24 mouse cellular contexts compared by ENCODE assay signal in the genomic region with DNA sequence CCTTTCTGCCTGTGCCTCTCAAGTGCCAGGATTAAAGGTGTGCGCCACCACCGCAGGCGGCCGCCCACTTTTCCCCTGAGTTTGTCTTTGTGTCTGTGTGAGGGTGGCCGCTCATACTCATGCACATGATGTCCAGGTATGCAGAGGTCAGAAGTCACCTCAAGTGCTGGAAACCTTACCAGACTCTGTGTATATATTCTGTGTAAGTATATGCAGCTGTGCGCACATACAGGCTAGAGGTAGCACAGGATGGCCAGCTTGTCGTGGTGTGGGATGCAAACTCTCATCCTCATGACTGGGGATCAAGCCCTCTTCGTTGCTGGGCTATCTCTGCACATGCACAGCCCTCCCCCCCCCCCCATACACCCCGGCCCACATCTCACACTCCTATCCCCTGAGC. TPM values are rescaled to one million over a fixed set of nuclear protein-coding genes. Genes with fewer than 3 reads are reported as not detected.
"Had no signal": no experiment of that assay in that cellular context is flagged by ENCODE, and none has a peak within 500 bp of the region (broad histone marks: within the 10 kb centered on the region; RNA-seq: fewer than 3 reads in every experiment).

No protein-coding gene starts in this region.

- ATAC-seq: intestine, embryonic 16.5 days; liver, embryonic 12.5 days; midbrain, embryonic 15.5 days had no signal

- H3K27ac ChIP-seq: kidney, postnatal 0 days; left cerebral cortex, adult 2 months; limb, embryonic 13.5 days; liver, embryonic 12.5 days; liver, embryonic 15.5 days; lung, embryonic 15.5 days had no signal

- DNase-seq: kidney, adult 2 months; kidney, postnatal 25 days; layer of hippocampus, adult 9-11 months; lung, adult 18-20 months; lung, postnatal 10 days; lung, postnatal 36 days; thymus, adult 2 months; thymus, postnatal 14 days; thymus, postnatal 4 days had no signal

- H3K4me3 ChIP-seq: layer of hippocampus, adult 2 months; left cerebral cortex, adult 2 months; liver, embryonic 12.5 days; liver, embryonic 15.5 days; lung, embryonic 15.5 days; megakaryocyte, embryonic 14.5 days; midbrain, embryonic 15.5 days; neural tube, embryonic 13.5 days had no signal

- H3K4me2 ChIP-seq: liver, embryonic 12.5 days; liver, embryonic 15.5 days; lung, embryonic 15.5 days; midbrain, embryonic 15.5 days had no signal

- H3K27me3 ChIP-seq: limb, embryonic 13.5 days; liver, embryonic 12.5 days; liver, embryonic 15.5 days; lung, embryonic 15.5 days; megakaryocyte, embryonic 14.5 days; midbrain, embryonic 15.5 days; neural tube, embryonic 13.5 days had no signal

- H3K9ac ChIP-seq: liver, embryonic 12.5 days; liver, embryonic 15.5 days; lung, embryonic 15.5 days; midbrain, embryonic 15.5 days had no signal

- H3K9me3 ChIP-seq: limb, embryonic 13.5 days; liver, embryonic 12.5 days; liver, embryonic 15.5 days; lung, embryonic 15.5 days; megakaryocyte, embryonic 14.5 days; midbrain, embryonic 15.5 days; neural tube, embryonic 13.5 days had no signal

RNA-seq across cellular contexts. Expression of gene Styxl1, which starts 50.3 kb away (rescaled TPM):
- total RNA-seq: layer of hippocampus, adult 2 months; left cerebral cortex, adult 2 months; left cerebral cortex, postnatal 10 days; left cerebral cortex, postnatal 36 days had no signal
- polyA plus RNA-seq: limb, embryonic 13.5 days; liver, embryonic 12.5 days; liver, embryonic 15.5 days; midbrain, embryonic 11.5 days; neural tube, embryonic 13.5 days; spleen, adult 2 months had no signal
